Mouse (Mus musculus) liver, embryonic 14 days (tissue): ENCODE data around the gene Ptges3l. TPM values are rescaled to one million over a fixed set of nuclear protein-coding genes. Genes with fewer than 3 reads are reported as not detected.

ENCODE experiments used
- polyA plus RNA-seq: library from polyadenylated mRNA; depleted of rRNA; stranded (reverse); fragments of >200 nt; gene quantifications from 2 replicates; pipeline ENCODE4 v1.2.3, GENCODE M21; 2012; rRNA removed

Gene Ptges3l
- 0.92 and 1.4 TPM in 2 replicates for polyA plus RNA-seq

DNA sequence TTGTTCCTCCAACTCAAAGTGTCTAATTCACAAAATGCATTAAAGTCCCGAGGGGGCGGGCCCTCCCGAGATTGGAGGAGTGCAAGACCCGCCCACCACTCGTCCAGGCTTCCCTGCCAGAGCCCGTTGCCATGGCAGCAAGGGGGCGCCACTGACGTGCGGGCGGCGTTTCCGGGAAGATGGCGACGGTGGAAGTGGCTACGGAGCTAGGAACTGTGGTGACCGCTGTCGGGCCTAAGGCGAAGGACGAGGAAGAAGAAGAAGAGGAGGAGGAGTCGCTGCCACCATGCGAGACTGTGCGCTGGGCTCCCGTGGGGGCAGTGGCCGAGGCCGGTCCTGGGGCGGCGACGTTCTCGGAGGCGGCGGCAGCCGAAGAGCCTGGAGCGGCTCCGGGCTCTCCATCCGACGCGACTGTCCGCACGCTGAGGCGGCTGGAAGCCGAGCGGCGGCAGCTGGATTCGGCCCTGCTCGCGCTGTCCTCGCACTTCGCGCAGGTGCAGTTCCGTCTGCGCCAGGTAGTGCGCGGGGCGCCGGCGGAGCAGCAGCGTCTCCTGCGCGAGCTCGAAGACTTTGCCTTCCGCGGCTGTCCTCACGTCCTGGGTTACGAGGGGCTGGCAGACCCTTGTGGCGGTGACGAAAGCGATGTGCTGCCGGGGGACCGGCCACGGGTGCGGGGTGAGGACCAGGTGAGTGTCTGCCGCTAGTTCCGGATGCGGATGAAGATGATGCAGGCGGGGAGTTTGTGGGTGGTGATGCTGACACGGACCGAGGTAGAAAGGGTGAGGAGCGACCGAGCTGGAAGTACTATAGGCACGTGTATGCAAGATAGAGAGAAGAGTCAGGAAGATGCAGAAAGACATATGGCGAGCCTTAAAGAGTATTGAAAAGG, at the start of gene Ptges3l, which contains the start of gene Rundc1:
Gene Ptges3l (minus strand): TSS at position 409 of the 889 bp plus-strand sequence.
Gene Rundc1 (plus strand): TSS at position 161 of the 889 bp plus-strand sequence.

DNA sequence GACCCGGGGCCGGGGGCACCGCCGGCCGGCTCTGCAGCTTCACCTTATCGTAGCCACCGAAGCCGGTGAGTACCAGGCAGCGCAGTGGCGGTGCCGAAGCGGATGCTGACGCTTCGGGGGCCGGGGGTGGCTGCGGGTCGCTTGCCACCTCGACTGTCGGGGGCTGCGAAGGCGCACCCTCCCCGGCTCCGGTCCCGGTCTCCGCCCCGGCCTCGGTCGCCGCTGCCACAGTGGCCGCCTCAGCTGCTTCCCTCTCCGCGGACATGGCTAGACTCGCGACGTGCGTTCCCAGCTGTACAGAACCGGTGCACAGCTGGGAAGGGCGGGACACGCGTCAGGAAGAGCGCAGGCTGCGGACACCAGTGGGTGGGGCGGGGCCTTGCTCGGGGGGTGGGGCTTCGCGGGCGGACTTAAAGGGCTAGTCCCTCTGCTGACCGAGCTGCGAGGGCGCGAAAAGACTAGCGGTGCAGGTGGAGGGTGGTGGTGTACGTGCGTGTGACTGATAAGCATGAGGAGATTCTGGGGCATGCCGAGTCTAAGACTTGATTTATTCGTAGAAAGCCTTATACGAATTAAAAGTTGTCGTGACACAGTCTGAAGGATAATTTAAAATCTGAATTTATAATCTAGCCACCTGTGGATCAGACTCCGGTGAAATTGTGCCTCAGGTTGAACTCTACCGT, 40.9 kb upstream of the Ptges3l start, which contains the start of gene Vat1:
Gene Vat1 (minus strand): TSS at position 362 of the 683 bp plus-strand sequence.

DNA sequence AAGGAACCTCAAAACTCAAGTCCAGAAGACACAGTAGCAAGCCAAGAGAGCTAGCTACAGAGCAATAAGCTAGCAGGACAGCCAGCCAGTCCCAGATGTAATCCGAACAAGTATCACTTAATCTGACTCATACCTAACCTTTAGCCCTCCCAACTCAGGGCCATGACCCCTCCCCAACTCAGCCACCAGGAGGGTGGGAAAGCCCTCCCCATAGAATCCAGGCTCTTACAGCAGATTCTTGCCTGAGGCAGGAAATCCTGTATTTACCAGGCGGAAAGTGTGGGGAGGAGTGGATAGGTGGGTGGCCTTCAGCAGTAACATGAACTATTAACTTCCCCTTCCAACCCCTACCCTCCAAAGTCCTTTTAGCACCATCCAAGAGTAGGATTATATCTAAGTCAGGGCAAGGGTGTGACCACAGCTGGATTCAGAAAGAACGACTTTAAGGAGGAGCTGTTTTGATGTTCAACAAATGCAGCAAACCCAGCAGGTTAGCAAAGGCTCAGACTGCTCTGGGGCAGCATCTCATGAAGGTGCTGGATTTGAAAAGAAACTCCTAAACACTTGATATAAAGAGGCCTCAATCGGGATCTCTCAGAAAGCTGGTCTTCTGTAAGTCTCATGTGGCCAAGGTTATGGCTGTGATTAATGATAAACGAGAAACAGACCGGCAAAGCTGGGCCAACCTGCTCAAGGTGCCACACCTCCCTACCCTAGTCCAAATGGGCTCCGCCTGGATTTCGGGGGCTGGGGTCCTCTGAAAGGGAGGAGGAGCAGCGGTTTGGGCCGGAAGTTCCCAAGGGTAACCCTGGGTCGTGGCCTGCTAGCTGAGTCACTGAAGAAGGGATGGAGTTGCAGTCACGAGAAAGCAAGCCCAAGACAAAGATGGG, 39.3 kb upstream of the Ptges3l start, which contains the start of gene Rnd2:
Gene Rnd2 (plus strand): TSS at position 789 of the 890 bp plus-strand sequence.

DNA sequence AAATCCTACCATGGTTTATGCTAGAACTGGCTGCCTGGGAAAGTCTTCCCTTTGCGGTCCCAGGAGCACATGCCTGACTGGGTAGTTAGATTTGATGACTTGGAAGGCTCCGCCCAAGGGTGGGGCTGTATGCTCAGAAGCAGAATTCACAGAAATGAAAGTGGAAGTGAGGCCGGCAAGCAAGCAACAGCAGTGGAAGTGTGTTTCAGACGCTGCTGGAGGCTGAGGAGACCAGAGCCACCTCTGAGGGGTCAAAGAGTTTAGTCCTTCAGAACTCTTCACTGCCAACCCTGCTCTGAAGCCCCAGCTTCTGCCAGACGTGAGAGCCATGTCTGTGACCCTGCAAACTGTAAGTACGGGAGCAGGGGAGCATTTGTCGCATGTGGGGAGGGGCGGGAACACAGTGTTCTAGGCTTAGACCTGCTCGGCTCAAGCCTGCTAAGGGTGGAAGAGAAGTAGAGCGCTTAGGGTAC, 23.2 kb upstream of the Ptges3l start, which contains the start of gene Ifi35:
Gene Ifi35 (plus strand): TSS at position 134 of the 473 bp plus-strand sequence.

DNA sequence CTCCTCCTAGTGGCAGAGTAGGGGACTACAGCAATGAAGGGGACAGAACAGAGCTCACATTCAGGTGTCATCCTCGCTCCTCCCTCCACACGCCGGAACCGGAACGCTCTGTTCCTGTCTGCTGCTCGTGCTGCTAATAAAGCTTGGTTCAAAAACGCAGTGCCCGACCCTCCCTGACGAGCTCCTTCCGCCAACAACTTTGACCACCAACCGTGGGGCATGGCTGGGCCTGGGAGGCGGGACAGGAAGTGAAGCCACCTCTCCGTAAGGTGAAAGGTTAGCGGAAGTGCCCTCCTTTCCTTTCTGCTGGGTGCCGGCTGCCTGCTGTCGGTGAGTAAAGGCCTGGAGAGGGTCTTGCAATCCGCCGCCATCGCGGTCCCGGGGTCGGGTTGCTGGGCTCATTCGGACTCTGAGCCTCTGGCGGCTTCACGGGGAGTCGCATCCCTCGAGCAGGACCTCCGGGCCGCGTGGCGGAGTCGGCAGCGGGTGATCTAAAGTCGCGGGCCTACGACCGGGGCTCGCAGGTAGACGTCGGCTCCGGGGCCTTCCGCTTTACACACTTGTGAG, 17.1 kb upstream of the Ptges3l start, which contains the start of gene Rpl27:
Gene Rpl27 (plus strand): TSS at position 172 of the 567 bp plus-strand sequence.

DNA sequence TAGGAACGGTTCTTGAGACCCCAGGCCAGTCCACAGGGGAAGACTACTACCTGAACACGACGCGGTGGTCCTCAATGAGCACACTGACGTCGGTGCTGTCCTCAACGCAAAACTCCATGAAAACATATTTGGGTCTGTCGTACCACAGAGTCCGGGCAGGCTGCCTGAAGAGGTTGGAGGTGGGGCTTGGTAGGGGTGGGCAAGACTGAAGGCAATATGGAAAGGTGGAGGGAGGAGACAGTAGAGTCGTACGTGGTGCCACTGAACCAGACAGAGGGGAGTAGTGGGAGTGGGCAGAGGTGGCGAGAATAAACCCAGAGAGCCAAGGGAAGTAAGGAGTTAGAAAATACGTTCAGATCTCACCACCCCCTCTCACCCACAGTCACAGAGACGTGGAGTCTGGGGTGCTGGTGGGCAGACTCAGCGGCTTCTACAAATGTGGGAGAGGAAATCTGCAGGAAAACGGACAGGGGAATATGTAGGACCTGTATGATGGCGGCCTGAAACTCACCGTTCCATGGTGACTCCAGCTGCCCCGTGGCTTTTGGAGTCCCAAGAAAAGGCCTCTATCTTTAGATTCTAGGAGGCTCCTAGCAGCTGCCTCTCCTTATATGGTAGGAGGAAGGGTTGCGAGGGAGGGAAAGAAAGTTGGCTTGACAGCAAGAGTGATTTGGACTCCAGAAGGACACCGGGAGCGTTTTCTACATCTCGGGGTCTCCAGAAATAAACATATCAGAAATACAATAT, 855 bp downstream of the Ptges3l start, which contains the start of gene Gm27029:
Gene Gm27029 (minus strand): TSS at position 692 of the 747 bp plus-strand sequence.

DNA sequence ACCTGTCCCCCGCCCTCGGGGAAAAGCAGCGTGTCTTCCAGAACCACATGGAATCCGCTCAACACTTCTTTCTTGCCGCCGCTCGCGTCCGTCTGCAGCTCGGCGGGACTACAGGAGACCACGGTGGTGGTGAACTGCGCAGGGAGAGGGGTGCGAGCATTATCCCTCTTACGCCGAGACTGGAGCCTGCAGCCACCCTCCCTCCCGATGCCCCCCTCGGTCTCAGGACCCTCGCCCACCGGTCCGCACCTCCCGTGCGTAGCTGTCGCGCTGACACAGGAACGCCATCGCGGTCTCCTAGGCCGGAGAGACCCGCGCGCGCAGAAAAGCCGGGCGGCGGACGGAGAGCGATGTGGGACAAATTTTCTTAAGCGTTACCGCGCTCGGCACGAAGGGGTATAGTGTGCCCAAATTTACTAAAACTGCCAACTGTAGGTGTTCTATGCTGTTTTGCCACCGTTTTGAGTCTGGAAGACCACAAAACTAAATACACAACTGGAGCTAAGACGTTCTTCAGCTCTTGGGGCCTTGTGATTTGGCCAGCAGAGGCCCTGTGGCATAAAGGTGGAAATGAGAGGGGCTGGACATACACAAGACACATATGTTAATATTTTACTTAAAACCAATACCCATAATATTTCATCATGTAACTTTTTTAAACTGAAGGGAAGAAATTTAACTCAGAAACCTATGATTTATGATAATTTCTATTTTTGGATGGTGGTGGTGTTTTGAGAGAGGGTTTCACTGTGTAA, 7.9 kb downstream of the Ptges3l start, which contains the start of gene Aarsd1:
Gene Aarsd1 (minus strand): TSS at position 515 of the 755 bp plus-strand sequence.

Other genes with a start within 250 kb of the Ptges3l start
- not detected in 2 replicates for gene Ccr10, start 249.9 kb downstream of the Ptges3l start, polyA plus RNA-seq
- 8.9 and 9.4 TPM in 2 replicates for gene Ezh1, start 198.9 kb downstream of the Ptges3l start, polyA plus RNA-seq
- gene Ramp2, start 179.3 kb downstream of the Ptges3l start, polyA plus RNA-seq: 13.0 and 15.1 TPM in 2 replicates
- gene Vps25, start 171.6 kb downstream of the Ptges3l start, polyA plus RNA-seq: 34.6 and 40.2 TPM in 2 replicates
- 5.2 and 5.4 TPM in 2 replicates for gene Wnk4, start 164.8 kb downstream of the Ptges3l start, polyA plus RNA-seq
- gene Cntd1, start 146.3 kb downstream of the Ptges3l start, polyA plus RNA-seq: 0.37 and 0.56 TPM in 2 replicates
- gene Coa3, start 146.2 kb downstream of the Ptges3l start, polyA plus RNA-seq: 50.7 and 59.2 TPM in 2 replicates
- gene Becn1, start 123.0 kb downstream of the Ptges3l start, polyA plus RNA-seq: 67.0 and 70.3 TPM in 2 replicates
- gene Psme3, start 109.1 kb downstream of the Ptges3l start, polyA plus RNA-seq: 111 and 131 TPM in 2 replicates
- gene Aoc2, start 100.3 kb downstream of the Ptges3l start, polyA plus RNA-seq: 3.2 and 5.2 TPM in 2 replicates
- 0.17 and 0.24 TPM in 2 replicates for gene Aoc3, start 94.7 kb downstream of the Ptges3l start, polyA plus RNA-seq
- 0.01 TPM in 2 replicates for gene G6pc, start 57.8 kb downstream of the Ptges3l start, polyA plus RNA-seq
- gene Aarsd1, start 7.7 kb downstream of the Ptges3l start, polyA plus RNA-seq: 26.3 and 29.3 TPM in 2 replicates
- gene Gm27029, start 537 bp downstream of the Ptges3l start, polyA plus RNA-seq: 1.2 and 1.4 TPM in 2 replicates
- gene Rundc1, start 248 bp downstream of the Ptges3l start, polyA plus RNA-seq: 3.4 and 4.2 TPM in 2 replicates
- 934 and 1,025 TPM in 2 replicates for gene Rpl27, start 17.0 kb upstream of the Ptges3l start, polyA plus RNA-seq
- 19.6 and 24.0 TPM in 2 replicates for gene Ifi35, start 23.1 kb upstream of the Ptges3l start, polyA plus RNA-seq
- gene Rnd2, start 39.7 kb upstream of the Ptges3l start, polyA plus RNA-seq: 2.7 and 3.3 TPM in 2 replicates
- 8.3 and 9.3 TPM in 2 replicates for gene Vat1, start 40.9 kb upstream of the Ptges3l start, polyA plus RNA-seq
- gene Brca1, start 126.6 kb upstream of the Ptges3l start, polyA plus RNA-seq: 9.0 and 10.8 TPM in 2 replicates
- 24.0 and 27.6 TPM in 2 replicates for gene Nbr1, start 126.8 kb upstream of the Ptges3l start, polyA plus RNA-seq
- gene Tmem106a, start 156.9 kb upstream of the Ptges3l start, polyA plus RNA-seq: 4.8 and 7.8 TPM in 2 replicates
- gene Gm11634, start 173.9 kb upstream of the Ptges3l start, polyA plus RNA-seq: not detected in 2 replicates
- 4.7 and 5.6 TPM in 2 replicates for gene Rdm1, start 201.9 kb upstream of the Ptges3l start, polyA plus RNA-seq
- gene Arl4d, start 240.2 kb upstream of the Ptges3l start, polyA plus RNA-seq: 0.89 and 1.2 TPM in 2 replicates